Mouse (Mus musculus) G1E-ER4 (cell line): ENCODE results near the gene Hps3. TPM values are rescaled to one million over a fixed set of nuclear protein-coding genes. Genes with fewer than 3 reads are reported as not detected.

Experiments
- GATA1 ChIP-seq: IDR thresholded peaks from one replicate; pipeline ENCODE4 v1.8.0; 2012; ENCODE audit warnings: low read length, inconsistent platforms
- polyA plus RNA-seq: library from polyadenylated mRNA; stranded (reverse); fragments of >175 nt; gene quantifications from 2 replicates; pipeline ENCODE4 v1.2.3, GENCODE M21; 2012

Gene Hps3
- polyA plus RNA-seq, 1 experiment: 17.8 TPM

- TF ChIP-seq GATA1: no peak
Observed at GRCm38 (mm10) chr3:20014454-20014853, 20.7 kb downstream of the Hps3 start.

GRCm38 (mm10) chr3:20010464-20010863, 24.7 kb downstream of the Hps3 start:
- no peak for TF ChIP-seq GATA1

GRCm38 (mm10) chr3:20007759-20008158, 27.4 kb downstream of the Hps3 start:
- TF ChIP-seq GATA1: no peak

- TF ChIP-seq GATA1: no peak
Observed at GRCm38 (mm10) chr3:20007275-20007674, 27.8 kb downstream of the Hps3 start.

GRCm38 (mm10) chr3:20005611-20006010, 29.5 kb downstream of the Hps3 start:
- no peak for TF ChIP-seq GATA1

GRCm38 (mm10) chr3:20004422-20004821, 30.7 kb downstream of the Hps3 start:
- no peak for TF ChIP-seq GATA1

- TF ChIP-seq GATA1: no peak
Observed at GRCm38 (mm10) chr3:20002786-20003185, 32.3 kb downstream of the Hps3 start.

- no peak for TF ChIP-seq GATA1
Observed at GRCm38 (mm10) chr3:20000806-20001205, 34.3 kb downstream of the Hps3 start.

GRCm38 (mm10) chr3:19999551-19999950, 35.6 kb downstream of the Hps3 start:
- no peak for TF ChIP-seq GATA1

GRCm38 (mm10) chr3:19992388-19992787, 42.7 kb downstream of the Hps3 start:
- no peak for TF ChIP-seq GATA1

GRCm38 (mm10) chr3:19990031-19990430, 45.1 kb downstream of the Hps3 start:
- no peak for TF ChIP-seq GATA1

- TF ChIP-seq GATA1: no peak
Observed at GRCm38 (mm10) chr3:19986123-19986522, 49.0 kb downstream of the Hps3 start.

GRCm38 (mm10) chr3:19982846-19983245, 52.3 kb downstream of the Hps3 start:
- no peak for TF ChIP-seq GATA1

- no peak for TF ChIP-seq GATA1
Observed at GRCm38 (mm10) chr3:19981156-19981555, 54.0 kb downstream of the Hps3 start.

- TF ChIP-seq GATA1: no peak
Observed at GRCm38 (mm10) chr3:19978474-19978873, 56.6 kb downstream of the Hps3 start.

GRCm38 (mm10) chr3:19966072-19966471, 69.0 kb downstream of the Hps3 start:
- no peak for TF ChIP-seq GATA1

GRCm38 (mm10) chr3:19965239-19965638, 69.9 kb downstream of the Hps3 start:
- TF ChIP-seq GATA1: no peak

GRCm38 (mm10) chr3:19964625-19965188, 70.4 kb downstream of the Hps3 start:
- TF ChIP-seq GATA1: no peak
